Mouse (Mus musculus): ENCODE results near the gene Shisa9.

Gene Shisa9

GRCm38 (mm10) chr16:11983616-11984270, at the start of gene Shisa9:
Shisa9 (plus strand) TSS chr16:11984113.
- DNase-seq (ENCODE audit: low read depth, low spot score) = no peak

GRCm38 (mm10) chr16:11940477-11940876, 43.4 kb upstream of the Shisa9 start:
- peak; percentile 53 for DNase-seq (ENCODE audit: low read depth, low spot score)

- DNase-seq (ENCODE audit: low read depth, low spot score) = no peak
Observed at GRCm38 (mm10) chr16:11960691-11961090, 23.2 kb upstream of the Shisa9 start.

- DNase-seq (ENCODE audit: low read depth, low spot score) = no peak
Observed at GRCm38 (mm10) chr16:11966041-11966440, 17.9 kb upstream of the Shisa9 start.

- peak; percentile 19 for DNase-seq (ENCODE audit: low read depth, low spot score)
Observed at GRCm38 (mm10) chr16:11966810-11967209, 17.1 kb upstream of the Shisa9 start.

- no peak for DNase-seq (ENCODE audit: low read depth, low spot score)
Observed at GRCm38 (mm10) chr16:11967579-11967978, 16.3 kb upstream of the Shisa9 start.

GRCm38 (mm10) chr16:11973707-11974106, 10.2 kb upstream of the Shisa9 start:
- DNase-seq (ENCODE audit: low read depth, low spot score) = no peak

- DNase-seq (ENCODE audit: low read depth, low spot score) = no peak
Observed at GRCm38 (mm10) chr16:11976737-11977136, 7.2 kb upstream of the Shisa9 start.

- DNase-seq (ENCODE audit: low read depth, low spot score) = no peak
Observed at GRCm38 (mm10) chr16:11980764-11981163, 3.1 kb upstream of the Shisa9 start.

- DNase-seq (ENCODE audit: low read depth, low spot score) = no peak
Observed at GRCm38 (mm10) chr16:11983106-11983615, 752 bp upstream of the Shisa9 start.

- DNase-seq (ENCODE audit: low read depth, low spot score) = no peak
Observed at GRCm38 (mm10) chr16:11984271-11984791, 418 bp downstream of the Shisa9 start.

- no peak for DNase-seq (ENCODE audit: low read depth, low spot score)
Observed at GRCm38 (mm10) chr16:11987056-11987455, 3.1 kb downstream of the Shisa9 start.

GRCm38 (mm10) chr16:12005177-12005576, 21.3 kb downstream of the Shisa9 start:
- no peak for DNase-seq (ENCODE audit: low read depth, low spot score)

GRCm38 (mm10) chr16:12010136-12010535, 26.2 kb downstream of the Shisa9 start:
- no peak for DNase-seq (ENCODE audit: low read depth, low spot score)

- DNase-seq (ENCODE audit: low read depth, low spot score) = no peak
Observed at GRCm38 (mm10) chr16:12012747-12013146, 28.8 kb downstream of the Shisa9 start.

- no peak for DNase-seq (ENCODE audit: low read depth, low spot score)
Observed at GRCm38 (mm10) chr16:12014523-12014922, 30.6 kb downstream of the Shisa9 start.

- no peak for DNase-seq (ENCODE audit: low read depth, low spot score)
Observed at GRCm38 (mm10) chr16:12017921-12018618, 34.2 kb downstream of the Shisa9 start.

- no peak for DNase-seq (ENCODE audit: low read depth, low spot score)
Observed at GRCm38 (mm10) chr16:12020103-12020755, 36.3 kb downstream of the Shisa9 start.

- DNase-seq (ENCODE audit: low read depth, low spot score) = no peak
Observed at GRCm38 (mm10) chr16:12032441-12032840, 48.5 kb downstream of the Shisa9 start.

GRCm38 (mm10) chr16:12034868-12035267, 51.0 kb downstream of the Shisa9 start:
- DNase-seq (ENCODE audit: low read depth, low spot score) = no peak

GRCm38 (mm10) chr16:12035626-12036025, 51.7 kb downstream of the Shisa9 start:
- no peak for DNase-seq (ENCODE audit: low read depth, low spot score)

GRCm38 (mm10) chr16:12040935-12041334, 57.0 kb downstream of the Shisa9 start:
- DNase-seq (ENCODE audit: low read depth, low spot score) = no peak
